Mouse (Mus musculus) MEL (cell line): ENCODE results near the gene Gucd1. TPM values are rescaled to one million over a fixed set of nuclear protein-coding genes. Genes with fewer than 3 reads are reported as not detected.
"Not testable (repeated sequence)": the region's sequence is repeated elsewhere in the genome, so short reads cannot be mapped to it uniquely, and the experiment has no call there.

ENCODE experiments used
- DNase-seq: peaks from one replicate; pipeline ENCODE4 v3.0.0; 2011; ENCODE audit warnings: low read depth, low spot score
- H3K27ac ChIP-seq: 2 replicates; pipeline ENCODE4 v1.5.1; 2012; ENCODE audit warnings: low read depth, mild to moderate bottlenecking, control low read depth, low read length, moderate library complexity; ENCODE audit not compliant: control insufficient read depth
- H3K27me3 ChIP-seq, 2 experiments: fragments of 150-350 bp in 1 of 2; sonication (generic) in 1 of 2; 2 replicates each; pipeline ENCODE4 v1.6.1; 2012; ENCODE audit warnings: low read length in 2 of 2, mild to moderate bottlenecking in 2 of 2, improper control_type of control experiment in 1 of 2, moderate library complexity in 1 of 2; ENCODE audit not compliant: insufficient read depth in 2 of 2, control insufficient read depth in 1 of 2
- H3K36me3 ChIP-seq, 2 experiments: 2 replicates each; pipeline ENCODE4 v1.6.1; 2012 to 2014; ENCODE audit warnings: low read length in 2 of 2, improper control_type of control experiment in 1 of 2, inconsistent platforms in 1 of 2, mild to moderate bottlenecking in 1 of 2; ENCODE audit not compliant: insufficient read depth in 2 of 2, control insufficient read depth in 1 of 2
- H3K4me1 ChIP-seq, 2 experiments: fragments of 150-350 bp in 1 of 2; sonication (generic) in 1 of 2; 2 replicates each; pipeline ENCODE4 v1.6.1; 2012; ENCODE audit warnings: low read length in 2 of 2, improper control_type of control experiment in 1 of 2, mild to moderate bottlenecking in 1 of 2; ENCODE audit not compliant: insufficient read depth in 2 of 2, control insufficient read depth in 1 of 2
- H3K4me3 ChIP-seq, 2 experiments: fragments of 150-350 bp in 1 of 2; sonication (generic) in 1 of 2; 2 replicates each; pipeline ENCODE4 v1.5.1; 2012; ENCODE audit warnings: low read depth in 2 of 2, low read length in 2 of 2, mild to moderate bottlenecking in 2 of 2, moderate library complexity in 2 of 2, control low read depth in 1 of 2, improper control_type of control experiment in 1 of 2; ENCODE audit not compliant: control insufficient read depth in 1 of 2, insufficient read depth in 1 of 2
- H3K79me2 ChIP-seq: 2 replicates; pipeline ENCODE4 v1.6.1; 2012; ENCODE audit warnings: mild to moderate bottlenecking, low read length, moderate library complexity; ENCODE audit not compliant: control insufficient read depth, poor library complexity, insufficient read depth
- H3K9ac ChIP-seq: 2 replicates; pipeline ENCODE4 v1.6.1; 2012; ENCODE audit warnings: low read depth, mild to moderate bottlenecking, control low read depth, low read length, moderate library complexity; ENCODE audit not compliant: control insufficient read depth, poor library complexity, severe bottlenecking
- H3K9me3 ChIP-seq: fragments of 150-350 bp; sonication (generic); replicated peaks from 2 replicates; pipeline ENCODE4 v1.6.1; 2012; ENCODE audit warnings: mild to moderate bottlenecking, low read length, improper control_type of control experiment, moderate library complexity; ENCODE audit not compliant: insufficient read depth
- BHLHE40 ChIP-seq: IDR thresholded peaks from 2 replicates; pipeline ENCODE4 v1.6.1; 2012; ENCODE audit warnings: low read depth, mild to moderate bottlenecking, inconsistent platforms, low read length, improper control_type of control experiment, borderline replicate concordance
- CHD1 ChIP-seq: IDR thresholded peaks from 2 replicates; pipeline ENCODE4 v1.6.1; 2012; ENCODE audit warnings: low read depth, mild to moderate bottlenecking, inconsistent platforms, low read length, improper control_type of control experiment
- CHD2 ChIP-seq: IDR thresholded peaks from 2 replicates; pipeline ENCODE4 v1.6.1; 2011; ENCODE audit warnings: low read length, improper control_type of control experiment
- E2F4 ChIP-seq: IDR thresholded peaks from 2 replicates; pipeline ENCODE4 v1.6.1; 2011; ENCODE audit warnings: low read depth, low read length, improper control_type of control experiment, borderline replicate concordance
- EP300 ChIP-seq, 2 experiments: IDR thresholded peaks; 2 replicates each; pipeline ENCODE4 v1.6.1; 2011; ENCODE audit warnings: improper control_type of control experiment in 2 of 2, low read length in 2 of 2, low read depth in 1 of 2, mild to moderate bottlenecking in 1 of 2
- ETS1 ChIP-seq: IDR thresholded peaks from 2 replicates; pipeline ENCODE4 v1.6.1; 2012; ENCODE audit warnings: low read depth, mild to moderate bottlenecking, inconsistent platforms, low read length, improper control_type of control experiment, moderate library complexity
- KAT2A ChIP-seq: conservative IDR thresholded peaks from 2 replicates; pipeline ENCODE4 v1.6.1; 2012; ENCODE audit warnings: low read depth, low read length, improper control_type of control experiment, inconsistent platforms
- MAX ChIP-seq: IDR thresholded peaks from 2 replicates; pipeline ENCODE4 v1.6.1; 2011; ENCODE audit warnings: low read length, improper control_type of control experiment
- MEF2A ChIP-seq: IDR thresholded peaks from 2 replicates; pipeline ENCODE4 v1.6.1; 2014; ENCODE audit warnings: low read depth, mild to moderate bottlenecking, inconsistent platforms, low read length, improper control_type of control experiment; ENCODE audit not compliant: poor library complexity, insufficient replicate concordance, severe bottlenecking; ENCODE audit errors: extremely low read depth
- MXI1 ChIP-seq: IDR thresholded peaks from 2 replicates; pipeline ENCODE4 v1.6.1; 2011; ENCODE audit warnings: mild to moderate bottlenecking, low read depth, low read length, improper control_type of control experiment
- MYB ChIP-seq: IDR thresholded peaks from 2 replicates; pipeline ENCODE4 v1.6.1; 2011; ENCODE audit warnings: mild to moderate bottlenecking, low read depth, low read length, improper control_type of control experiment
- MYC ChIP-seq: IDR thresholded peaks from 2 replicates; pipeline ENCODE4 v1.6.1; 2011; ENCODE audit warnings: low read depth, mild to moderate bottlenecking, low read length, improper control_type of control experiment, moderate library complexity
- POLR2AphosphoS2 ChIP-seq: IDR thresholded peaks from 2 replicates; pipeline ENCODE4 v1.6.1; 2011; ENCODE audit warnings: low read length, improper control_type of control experiment
- RCOR1 ChIP-seq: IDR thresholded peaks from 2 replicates; pipeline ENCODE4 v1.6.1; 2012; ENCODE audit warnings: low read depth, mild to moderate bottlenecking, inconsistent platforms, low read length, improper control_type of control experiment
- SIN3A ChIP-seq: IDR thresholded peaks from 2 replicates; pipeline ENCODE4 v1.6.1; 2012; ENCODE audit warnings: low read length, improper control_type of control experiment, inconsistent platforms
- SMC3 ChIP-seq: IDR thresholded peaks from 2 replicates; pipeline ENCODE4 v1.6.1; 2011; ENCODE audit warnings: low read depth, low read length, improper control_type of control experiment
- TAL1 ChIP-seq: IDR thresholded peaks from 2 replicates; pipeline ENCODE4 v1.6.1; 2012; ENCODE audit warnings: mild to moderate bottlenecking, inconsistent platforms, low read length, moderate library complexity, mixed read lengths
- TBP ChIP-seq: IDR thresholded peaks from 2 replicates; pipeline ENCODE4 v1.8.0; 2011; ENCODE audit warnings: low read depth, low read length, improper control_type of control experiment
- TCF12 ChIP-seq: IDR thresholded peaks from 2 replicates; pipeline ENCODE4 v1.6.1; 2014; ENCODE audit warnings: low read depth, mild to moderate bottlenecking, inconsistent platforms, low read length, improper control_type of control experiment, moderate library complexity
- UBTF ChIP-seq: IDR thresholded peaks from 2 replicates; pipeline ENCODE4 v1.6.1; 2012; ENCODE audit warnings: low read depth, mild to moderate bottlenecking, inconsistent platforms, low read length, improper control_type of control experiment, moderate library complexity, borderline replicate concordance; ENCODE audit not compliant: insufficient read depth
- ZC3H11A ChIP-seq: IDR thresholded peaks from 2 replicates; pipeline ENCODE4 v1.6.1; 2012; ENCODE audit warnings: low read depth, mild to moderate bottlenecking, inconsistent platforms, low read length, improper control_type of control experiment
- ZMIZ1 ChIP-seq: IDR thresholded peaks from 2 replicates; pipeline ENCODE4 v1.6.1; 2012; ENCODE audit warnings: low read depth, mild to moderate bottlenecking, inconsistent platforms, low read length, improper control_type of control experiment, moderate library complexity
- polyA plus RNA-seq, 2 experiments: library from polyadenylated mRNA; stranded (reverse) in 1 of 2; unstranded in 1 of 2; fragments of >175 nt in 1 of 2; fragments of >200 nt in 1 of 2; gene quantifications; 2 replicates each; pipeline versions ENCODE4 v1.2.1 to v1.2.4; 2012; ENCODE audit warnings: low replicate concordance in 2 of 2, low read depth in 1 of 2; ENCODE audit not compliant: insufficient read length in 2 of 2, insufficient read depth in 1 of 2, missing spikeins in 1 of 2
- total RNA-seq: library from RNA; depleted of rRNA; stranded (reverse); fragments of 300-350 nt; gene quantifications from 2 replicates; pipeline ENCODE4 v1.2.3, GENCODE M21; 2012

The Gucd1 gene
- total and polyA plus RNA-seq, 3 experiments, result 18.7 to 30.7 TPM; not detected in 1

DNA sequence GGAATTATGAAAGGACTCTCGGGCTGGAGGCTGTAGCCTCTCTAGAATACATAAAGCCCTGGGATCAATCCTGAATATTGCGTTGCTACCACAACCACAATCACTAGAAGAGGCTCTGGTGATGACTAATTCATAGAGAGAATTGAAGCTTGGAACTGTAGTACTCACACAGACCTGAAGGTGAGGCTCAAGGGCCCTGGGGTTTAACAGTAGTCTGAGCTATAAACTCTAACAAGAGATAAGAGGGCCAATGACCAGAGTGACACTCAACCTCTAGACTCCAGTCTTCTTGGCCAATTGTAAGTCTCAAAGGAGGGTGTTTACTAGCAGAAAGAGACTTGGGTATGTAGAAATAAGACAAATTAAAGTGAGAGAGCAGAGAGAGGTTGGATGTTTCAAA lies 127.6 kb downstream of the Gucd1 start:
- no peak for DNase-seq
- TF ChIP-seq BHLHE40 (no peak), TBP (no peak), POLR2AphosphoS2 (no peak), TAL1 (no peak), ZMIZ1 (no peak), UBTF (no peak), SMC3 (no peak), SIN3A (no peak), ETS1 (no peak), KAT2A (no peak), RCOR1 (no peak), MYB (no peak), MEF2A (no peak), ZC3H11A (no peak), CHD2 (no peak), TCF12 (no peak), E2F4 (no peak), MXI1 (no peak)
- no peak overlapping the region for H3K9ac ChIP-seq

DNA sequence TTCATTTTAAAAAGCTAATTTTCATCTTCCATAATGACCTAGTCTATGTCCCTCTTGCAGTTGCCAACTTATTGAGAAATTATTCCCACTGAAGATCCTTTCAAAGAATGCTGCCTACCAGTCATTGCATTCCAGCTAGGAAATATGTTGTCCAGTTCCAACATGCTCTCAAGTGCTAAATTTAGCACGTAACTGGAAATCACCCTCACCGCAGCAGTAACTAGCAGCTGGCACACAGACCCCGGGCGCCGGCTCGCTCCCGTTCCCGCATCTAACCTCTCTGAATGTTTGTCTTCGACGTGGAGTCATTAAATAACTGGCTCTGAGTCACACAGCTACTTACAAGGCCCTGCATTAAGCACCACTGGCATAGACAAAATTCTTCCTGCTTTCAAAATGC lies 139.1 kb downstream of the Gucd1 start:
- no peaks in the 10 kb centered on the region for H3K4me1 ChIP-seq
- H3K36me3 ChIP-seq, result no peaks in the 10 kb centered on the region
- H3K9me3 ChIP-seq, result no peaks in the 10 kb centered on the region
- TF ChIP-seq BHLHE40 (no peak), EP300 (IDR thresholded peaks at IDR 0.05; ENCODE audit: low read depth in 1 of 2, low read length in 2 of 2) (no peak), RCOR1 (no peak), TBP (no peak), MAX (no peak), ETS1 (no peak), CHD1 (no peak), MYC (no peak), TCF12 (no peak)
- H3K27ac ChIP-seq, result no peak overlapping the region
- H3K9ac ChIP-seq, result no peak overlapping the region
- no peak for DNase-seq
- no peaks in the 10 kb centered on the region for H3K27me3 ChIP-seq
- no peak overlapping the region for H3K4me3 ChIP-seq
- H3K79me2 ChIP-seq, result no peaks in the 10 kb centered on the region

More for the DNA sequence above, 127.6 kb downstream of the Gucd1 start:
- Histone ChIP-seq H3K27me3 (no peaks in the 10 kb centered on the region), H3K9me3 (no peaks in the 10 kb centered on the region), H3K4me3 (no peak overlapping the region), H3K27ac (no peak overlapping the region), H3K79me2 (no peaks in the 10 kb centered on the region), H3K36me3 (no peaks in the 10 kb centered on the region), H3K4me1 (no peaks in the 10 kb centered on the region)

DNA sequence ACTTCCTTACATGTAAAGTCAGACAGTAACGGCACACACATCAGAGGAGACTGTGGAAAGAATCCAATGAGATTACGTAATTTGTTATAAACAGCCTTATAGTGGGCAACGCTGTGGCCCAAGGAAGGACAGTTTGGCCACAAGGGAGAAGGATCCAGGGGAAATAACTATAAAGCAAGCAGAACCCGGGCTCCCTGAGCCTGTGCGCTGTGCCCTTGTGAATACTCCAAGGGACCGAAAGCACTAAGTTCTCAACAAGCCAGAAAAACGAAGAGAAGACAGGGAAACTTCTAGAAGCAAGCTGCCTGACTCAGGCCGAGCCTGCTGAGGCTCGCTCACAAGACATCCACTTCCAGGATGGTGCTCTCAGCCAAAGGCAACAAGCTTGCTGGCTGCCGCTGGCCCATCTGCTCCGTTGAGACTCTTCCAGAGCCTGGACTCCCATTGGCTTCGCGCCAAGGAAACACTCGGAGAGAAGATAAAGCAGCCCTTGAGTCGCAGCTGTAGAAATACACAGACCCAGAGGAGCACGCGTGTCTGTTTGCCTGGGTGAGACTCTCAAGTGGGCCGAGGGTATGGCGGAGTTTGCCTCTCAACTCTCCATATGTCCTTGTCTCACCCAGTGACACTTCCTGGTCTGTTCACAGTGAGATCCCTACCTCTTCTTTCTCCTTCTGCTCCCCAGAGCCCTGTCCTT lies 144.0 kb downstream of the Gucd1 start:
- not testable (repeated sequence) for H3K27me3 ChIP-seq, H3K4me1 ChIP-seq, H3K4me3 ChIP-seq, H3K9ac ChIP-seq, H3K79me2 ChIP-seq, H3K9me3 ChIP-seq, H3K36me3 ChIP-seq, H3K27ac ChIP-seq
- DNase-seq, result peak; percentile 7
